Comparison of ENCODE assay signal across 31 mouse cellular contexts in the genomic region with DNA sequence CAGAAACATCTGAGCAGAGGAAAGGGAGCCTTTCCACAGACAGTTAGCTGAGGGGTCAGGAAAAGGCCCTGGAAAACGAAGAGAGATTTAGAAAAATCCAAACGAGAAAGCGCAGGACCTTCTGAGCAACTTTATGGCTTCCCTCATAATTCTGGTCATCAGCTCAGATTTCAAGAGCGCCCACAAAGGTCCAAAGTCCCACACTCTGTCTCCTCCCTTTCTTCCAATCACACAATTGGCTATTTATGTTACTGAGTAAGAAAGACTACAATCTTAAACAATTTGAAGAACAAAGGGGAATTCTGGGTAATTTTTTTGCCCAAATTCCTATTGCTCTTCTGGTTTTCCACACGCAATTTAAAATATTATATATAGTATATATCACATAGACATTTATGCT. TPM values are rescaled to one million over a fixed set of nuclear protein-coding genes. Genes with fewer than 3 reads are reported as not detected.
DNase-seq lines count a peak whose midpoint lies in the region; ATAC-seq and TF ChIP-seq lines count a peak whose summit lies in the region.
"Had no signal": no experiment of that assay in that cellular context is flagged by ENCODE, and none has a peak within 500 bp of the region (broad histone marks: within the 10 kb centered on the region; RNA-seq: fewer than 3 reads in every experiment).

No protein-coding gene starts in this region.

- no peak overlapping the region for H3K4me2 ChIP-seq in heart, embryonic 13.5 days
- H3K4me2 ChIP-seq in hindbrain, postnatal 0 days (ENCODE audit: low read depth, low read length) = no peak overlapping the region
- H3K4me2 ChIP-seq in hindbrain, embryonic 13.5 days = no peak overlapping the region
- H3K4me2 ChIP-seq in intestine, embryonic 15.5 days (replicated peaks) = peak overlapping the region; percentile 24; the same call in 1 of the 2 replicates
- no peak overlapping the region for H3K4me2 ChIP-seq in forebrain, embryonic 12.5 days
- H3K4me2 ChIP-seq: embryonic facial prominence, embryonic 12.5 days; limb, embryonic 12.5 days; liver, embryonic 15.5 days; lung, embryonic 14.5 days; neural tube, embryonic 15.5 days had no signal

- ATAC-seq in heart, embryonic 13.5 days (ENCODE audit: extremely low read depth, insufficient number of reproducible peaks, low FRiP score, low TSS enrichment) = no peak
- no peak for ATAC-seq in hindbrain, postnatal 0 days
- no peak for ATAC-seq in hindbrain, embryonic 13.5 days (ENCODE audit: low FRiP score)
- peak; percentile 85 for ATAC-seq in intestine, embryonic 15.5 days
- no peak for ATAC-seq in forebrain, embryonic 12.5 days (ENCODE audit: low FRiP score)
- ATAC-seq: CD4-positive, CD25-positive, alpha-beta regulatory T cell, adult 4 months; forebrain, postnatal 0 days; hindbrain, embryonic 16.5 days had no signal

- H3K4me3 ChIP-seq in heart, embryonic 13.5 days = no peak overlapping the region
- no peak overlapping the region for H3K4me3 ChIP-seq in hindbrain, postnatal 0 days (ENCODE audit: low read length)
- H3K4me3 ChIP-seq in hindbrain, embryonic 13.5 days = no peak overlapping the region
- no peak overlapping the region for H3K4me3 ChIP-seq in embryonic fibroblast, embryonic 13.5 days (ENCODE audit: insufficient read depth, low read length)
- H3K4me3 ChIP-seq in intestine, embryonic 15.5 days (replicated peaks) = no peak overlapping the region
- H3K4me3 ChIP-seq in forebrain, embryonic 12.5 days (replicated peaks) = no peak overlapping the region
- H3K4me3 ChIP-seq: embryonic facial prominence, embryonic 12.5 days; forebrain, embryonic 10.5 days; hindbrain, embryonic 10.5 days; layer of hippocampus, adult 2 months; left cerebral cortex, adult 2 months; limb, embryonic 12.5 days; liver, embryonic 15.5 days; neural tube, embryonic 15.5 days had no signal

- 83% methylated on average over 5 of the region's 5 CpGs for WGBS in heart, embryonic 13.5 days
- 92% methylated on average over 5 of the region's 5 CpGs for WGBS in hindbrain, postnatal 0 days
- WGBS in hindbrain, embryonic 13.5 days = 92% methylated on average over 5 of the region's 5 CpGs
- 60% methylated on average over 5 of the region's 5 CpGs for WGBS in intestine, embryonic 15.5 days
- WGBS in forebrain, embryonic 12.5 days = 88% methylated on average over 5 of the region's 5 CpGs

- DNase-seq in heart, adult 18-20 months = no peak
- no peak for DNase-seq in hindbrain, postnatal 0 days (ENCODE audit: low spot score)
- DNase-seq: adrenal gland, postnatal 14 days; cerebellum, adult 11-12 months; cerebellum, adult 9-11 months; embryo, embryonic 11 days; forebrain, postnatal 0 days; gastrocnemius, postnatal 10 days; kidney, adult 2 months; kidney, postnatal 14 days; lung, embryonic 14.5 days; lung, postnatal 14 days; midbrain, embryonic 14.5 days; retina, postnatal 1 day; right cerebral cortex, postnatal 14 days; thymus, postnatal 14 days had no signal

- peaks cover 57% of the 10 kb centered on the region for H3K36me3 ChIP-seq in heart, embryonic 13.5 days
- peaks cover 15% of the 10 kb centered on the region for H3K36me3 ChIP-seq in hindbrain, postnatal 0 days (ENCODE audit: insufficient read depth, low read length)
- H3K36me3 ChIP-seq in hindbrain, embryonic 13.5 days = peaks cover 43% of the 10 kb centered on the region
- H3K36me3 ChIP-seq in intestine, embryonic 15.5 days = peaks cover 10% of the 10 kb centered on the region; the same call in 1 of the 2 replicates
- peaks cover 45% of the 10 kb centered on the region for H3K36me3 ChIP-seq in forebrain, embryonic 12.5 days (replicated peaks)

- H3K9me3 ChIP-seq in heart, embryonic 13.5 days = no peaks in the 10 kb centered on the region
- H3K9me3 ChIP-seq in hindbrain, postnatal 0 days (ENCODE audit: low read length) = no peaks in the 10 kb centered on the region
- H3K9me3 ChIP-seq in hindbrain, embryonic 13.5 days = no peaks in the 10 kb centered on the region
- H3K9me3 ChIP-seq in intestine, embryonic 15.5 days = no peaks in the 10 kb centered on the region
- H3K9me3 ChIP-seq in forebrain, embryonic 12.5 days = no peaks in the 10 kb centered on the region
- H3K9me3 ChIP-seq: embryonic facial prominence, embryonic 12.5 days; forebrain, embryonic 10.5 days; hindbrain, embryonic 10.5 days; limb, embryonic 12.5 days; liver, embryonic 15.5 days; neural tube, embryonic 15.5 days had no signal

- peak overlapping the region; percentile 65 for H3K9ac ChIP-seq in heart, embryonic 13.5 days
- no peak overlapping the region for H3K9ac ChIP-seq in hindbrain, postnatal 0 days (replicated peaks; ENCODE audit: low read length)
- no peak overlapping the region for H3K9ac ChIP-seq in hindbrain, embryonic 13.5 days
- H3K9ac ChIP-seq in intestine, embryonic 15.5 days = no peak overlapping the region
- H3K9ac ChIP-seq in forebrain, embryonic 12.5 days = no peak overlapping the region
- H3K9ac ChIP-seq: embryonic facial prominence, embryonic 12.5 days; forebrain, postnatal 0 days; limb, embryonic 12.5 days; liver, embryonic 15.5 days; lung, embryonic 14.5 days; neural tube, embryonic 15.5 days had no signal

- H3K27ac ChIP-seq in heart, embryonic 13.5 days (replicated peaks) = peak overlapping the region; percentile 86
- peak overlapping the region; percentile 34; the same call in 1 of the 2 replicates for H3K27ac ChIP-seq in hindbrain, postnatal 0 days
- H3K27ac ChIP-seq in hindbrain, embryonic 13.5 days = no peak overlapping the region
- H3K27ac ChIP-seq in embryonic fibroblast, embryonic 13.5 days (ENCODE audit: insufficient read depth, low read length) = peak overlapping the region; percentile 45
- peak overlapping the region; percentile 65 for H3K27ac ChIP-seq in intestine, embryonic 15.5 days
- H3K27ac ChIP-seq in forebrain, embryonic 12.5 days = no peak overlapping the region
- H3K27ac ChIP-seq: embryonic facial prominence, embryonic 12.5 days; forebrain, embryonic 10.5 days; hindbrain, embryonic 10.5 days; layer of hippocampus, adult 2 months; left cerebral cortex, adult 2 months; limb, embryonic 12.5 days; liver, embryonic 15.5 days; neural tube, embryonic 15.5 days had no signal

- no peak for TF ChIP-seq CTCF in hindbrain, postnatal 0 days (IDR thresholded peaks at IDR 0.05; ENCODE audit: low read depth)
- TF ChIP-seq CTCF in embryonic fibroblast, embryonic 13.5 days (IDR thresholded peaks at IDR 0.05; ENCODE audit: borderline replicate concordance, insufficient read depth, low read length) = no peak

- H3K27me3 ChIP-seq in heart, embryonic 13.5 days (replicated peaks) = no peaks in the 10 kb centered on the region
- H3K27me3 ChIP-seq in hindbrain, postnatal 0 days (ENCODE audit: insufficient read depth, low read length) = no peaks in the 10 kb centered on the region
- H3K27me3 ChIP-seq in hindbrain, embryonic 13.5 days = no peaks in the 10 kb centered on the region
- H3K27me3 ChIP-seq in intestine, embryonic 15.5 days (replicated peaks) = no peaks in the 10 kb centered on the region
- no peaks in the 10 kb centered on the region for H3K27me3 ChIP-seq in forebrain, embryonic 12.5 days
- H3K27me3 ChIP-seq: embryonic facial prominence, embryonic 12.5 days; limb, embryonic 12.5 days; liver, embryonic 15.5 days; neural tube, embryonic 15.5 days had no signal

- no peak for TF ChIP-seq POLR2A in embryonic fibroblast, embryonic 13.5 days (IDR thresholded peaks at IDR 0.05; ENCODE audit: low read depth, low read length)

- H3K4me1 ChIP-seq in heart, embryonic 13.5 days = peaks cover 36% of the 10 kb centered on the region
- no peaks in the 10 kb centered on the region for H3K4me1 ChIP-seq in hindbrain, postnatal 0 days (ENCODE audit: insufficient read depth, low read length)
- 0 out of 2 replicates have a peak, but pooled peaks cover 2% of the 10 kb centered on the region for H3K4me1 ChIP-seq in hindbrain, embryonic 13.5 days (replicated peaks)
- H3K4me1 ChIP-seq in embryonic fibroblast, embryonic 13.5 days (ENCODE audit: control insufficient read depth, insufficient read depth, low read length) = no peaks in the 10 kb centered on the region
- peaks cover 3% of the 10 kb centered on the region; the same call in 1 of the 2 replicates for H3K4me1 ChIP-seq in intestine, embryonic 15.5 days (replicated peaks)
- H3K4me1 ChIP-seq in forebrain, embryonic 12.5 days = no peaks in the 10 kb centered on the region
- H3K4me1 ChIP-seq: embryonic facial prominence, embryonic 12.5 days; forebrain, embryonic 10.5 days; hindbrain, embryonic 10.5 days; limb, embryonic 12.5 days; liver, embryonic 15.5 days had no signal

RNA-seq across cellular contexts. Expression of gene Ndst2, which starts 16.1 kb away (rescaled TPM):
- polyA plus RNA-seq in heart, embryonic 13.5 days (2015; fragmentation: Nextera tagmentation; extraction: Ambion mirVana) = 13.8 and 14.9 TPM in 2 replicates
- 1 to 10 TPM; 6.4 to 8.3 TPM for total RNA-seq in heart, adult 18-20 months (2021)
- total RNA-seq in hindbrain, postnatal 0 days (2014; rRNA removed) = 19.8 and 23.2 TPM in 2 replicates
- 12.4 and 16.7 TPM in 2 replicates for polyA plus RNA-seq in hindbrain, postnatal 0 days (2015; fragmentation: Nextera tagmentation; extraction: Ambion mirVana)
- 16.7 and 19.1 TPM in 2 replicates for polyA plus RNA-seq in hindbrain, embryonic 13.5 days (2015; fragmentation: Nextera tagmentation; extraction: Ambion mirVana)
- polyA plus RNA-seq in embryonic fibroblast, embryonic 13.5 days (2011; ENCODE audit: insufficient read length, low read depth, missing spikeins) = 27.3 and 32.0 TPM in 2 replicates
- 20.4 and 21.9 TPM in 2 replicates for polyA plus RNA-seq in intestine, embryonic 15.5 days (2015; fragmentation: Nextera tagmentation; extraction: Ambion mirVana)
- 22.3 and 24.5 TPM in 2 replicates for polyA plus RNA-seq in forebrain, embryonic 12.5 days (2016; fragmentation: Nextera tagmentation; extraction: Ambion mirVana)

RNA-seq across cellular contexts. Expression of gene Zswim8, which starts 43.2 kb away (rescaled TPM):
- 23.0 and 23.4 TPM in 2 replicates for polyA plus RNA-seq in heart, embryonic 13.5 days (2015; fragmentation: Nextera tagmentation; extraction: Ambion mirVana)
- 10 to 100 TPM; 28.5 to 36.0 TPM for total RNA-seq in heart, adult 18-20 months (2021)
- total RNA-seq in hindbrain, postnatal 0 days (2014; rRNA removed) = 149 and 159 TPM in 2 replicates
- polyA plus RNA-seq in hindbrain, postnatal 0 days (2015; fragmentation: Nextera tagmentation; extraction: Ambion mirVana) = 31.3 and 36.8 TPM in 2 replicates
- 45.3 and 46.2 TPM in 2 replicates for polyA plus RNA-seq in hindbrain, embryonic 13.5 days (2015; fragmentation: Nextera tagmentation; extraction: Ambion mirVana)
- 125 and 130 TPM in 2 replicates for polyA plus RNA-seq in embryonic fibroblast, embryonic 13.5 days (2011; ENCODE audit: insufficient read length, low read depth, missing spikeins)
- polyA plus RNA-seq in intestine, embryonic 15.5 days (2015; fragmentation: Nextera tagmentation; extraction: Ambion mirVana) = 21.2 and 23.5 TPM in 2 replicates
- 46.0 and 46.5 TPM in 2 replicates for polyA plus RNA-seq in forebrain, embryonic 12.5 days (2016; fragmentation: Nextera tagmentation; extraction: Ambion mirVana)

RNA-seq across cellular contexts. Expression of gene Camk2g, which starts 43.4 kb away (rescaled TPM):
- 55.0 and 60.2 TPM in 2 replicates for polyA plus RNA-seq in heart, embryonic 13.5 days (2015; fragmentation: Nextera tagmentation; extraction: Ambion mirVana)
- 10 to 100 TPM; 43.8 to 47.7 TPM for total RNA-seq in heart, adult 18-20 months (2021)
- 204 and 248 TPM in 2 replicates for total RNA-seq in hindbrain, postnatal 0 days (2014; rRNA removed)
- polyA plus RNA-seq in hindbrain, postnatal 0 days (2015; fragmentation: Nextera tagmentation; extraction: Ambion mirVana) = 291 and 299 TPM in 2 replicates
- 116 and 131 TPM in 2 replicates for polyA plus RNA-seq in hindbrain, embryonic 13.5 days (2015; fragmentation: Nextera tagmentation; extraction: Ambion mirVana)
- polyA plus RNA-seq in embryonic fibroblast, embryonic 13.5 days (2011; ENCODE audit: insufficient read length, low read depth, missing spikeins) = 105 and 138 TPM in 2 replicates
- 37.1 and 42.3 TPM in 2 replicates for polyA plus RNA-seq in intestine, embryonic 15.5 days (2015; fragmentation: Nextera tagmentation; extraction: Ambion mirVana)
- 54.1 and 60.4 TPM in 2 replicates for polyA plus RNA-seq in forebrain, embryonic 12.5 days (2016; fragmentation: Nextera tagmentation; extraction: Ambion mirVana)

RNA-seq across cellular contexts. Expression of gene Chchd1, which starts 47.7 kb away (rescaled TPM):
- 199 and 200 TPM in 2 replicates for polyA plus RNA-seq in heart, embryonic 13.5 days (2015; fragmentation: Nextera tagmentation; extraction: Ambion mirVana)
- 100 to 1,000 TPM; 108 to 122 TPM for total RNA-seq in heart, adult 18-20 months (2021)
- total RNA-seq in hindbrain, postnatal 0 days (2014; rRNA removed) = 122 and 147 TPM in 2 replicates
- polyA plus RNA-seq in hindbrain, postnatal 0 days (2015; fragmentation: Nextera tagmentation; extraction: Ambion mirVana) = 188 and 193 TPM in 2 replicates
- polyA plus RNA-seq in hindbrain, embryonic 13.5 days (2015; fragmentation: Nextera tagmentation; extraction: Ambion mirVana) = 200 and 204 TPM in 2 replicates
- polyA plus RNA-seq in embryonic fibroblast, embryonic 13.5 days (2011; ENCODE audit: insufficient read length, low read depth, missing spikeins) = 99.8 and 109 TPM in 2 replicates
- 191 and 227 TPM in 2 replicates for polyA plus RNA-seq in intestine, embryonic 15.5 days (2015; fragmentation: Nextera tagmentation; extraction: Ambion mirVana)
- 268 and 275 TPM in 2 replicates for polyA plus RNA-seq in forebrain, embryonic 12.5 days (2016; fragmentation: Nextera tagmentation; extraction: Ambion mirVana)

RNA-seq across cellular contexts. Expression of gene Fut11, which starts 55.7 kb away (rescaled TPM):
- polyA plus RNA-seq in heart, embryonic 13.5 days (2015; fragmentation: Nextera tagmentation; extraction: Ambion mirVana) = 15.3 and 17.4 TPM in 2 replicates
- 1 to 10 TPM; 4.6 to 6.1 TPM for total RNA-seq in heart, adult 18-20 months (2021)
- 18.0 and 19.2 TPM in 2 replicates for total RNA-seq in hindbrain, postnatal 0 days (2014; rRNA removed)
- 24.5 and 26.2 TPM in 2 replicates for polyA plus RNA-seq in hindbrain, postnatal 0 days (2015; fragmentation: Nextera tagmentation; extraction: Ambion mirVana)
- 27.2 and 29.3 TPM in 2 replicates for polyA plus RNA-seq in hindbrain, embryonic 13.5 days (2015; fragmentation: Nextera tagmentation; extraction: Ambion mirVana)
- polyA plus RNA-seq in embryonic fibroblast, embryonic 13.5 days (2011; ENCODE audit: insufficient read length, low read depth, missing spikeins) = 14.5 and 24.4 TPM in 2 replicates
- polyA plus RNA-seq in intestine, embryonic 15.5 days (2015; fragmentation: Nextera tagmentation; extraction: Ambion mirVana) = 21.2 and 22.8 TPM in 2 replicates
- 20.5 and 23.3 TPM in 2 replicates for polyA plus RNA-seq in forebrain, embryonic 12.5 days (2016; fragmentation: Nextera tagmentation; extraction: Ambion mirVana)

Comparison
In these comparisons a context has a peak if more than half of its experiments do, and no peak if none do; other contexts are left out.
1. H3K27ac ChIP-seq: peak in heart, embryonic 13.5 days (single experiment), hindbrain, postnatal 0 days (single experiment), embryonic fibroblast, embryonic 13.5 days (single experiment) and intestine, embryonic 15.5 days (single experiment); none in hindbrain, embryonic 13.5 days (single experiment) and forebrain, embryonic 12.5 days (single experiment).